Mouse (Mus musculus) heart, embryonic 13.5 days (tissue): Measurements from ENCODE around the gene Parp14. TPM values are rescaled to one million over a fixed set of nuclear protein-coding genes. Genes with fewer than 3 reads are reported as not detected.

Source experiments
- ATAC-seq: fragments of 200-750 bp; cut with Nextera tagmentation; 2 replicates; pipeline ENCODE4 v1.8.0; 2017; ENCODE audit warnings: moderate TSS enrichment; ENCODE audit not compliant: insufficient number of reproducible peaks, low FRiP score, low TSS enrichment; ENCODE audit errors: extremely low read depth
- H3K27ac ChIP-seq: fragments of 300-500 bp; sonication (generic); replicated peaks from 2 replicates; pipeline ENCODE4 v1.5.1; 2015; ENCODE audit warnings: moderate library complexity, mild to moderate bottlenecking, inconsistent platforms
- H3K27me3 ChIP-seq: fragments of 300-500 bp; sonication (generic); replicated peaks from 2 replicates; pipeline ENCODE4 v1.6.1; 2015; ENCODE audit warnings: mild to moderate bottlenecking, inconsistent platforms
- H3K36me3 ChIP-seq: fragments of 300-500 bp; sonication (generic); 2 replicates; pipeline ENCODE4 v1.6.1; 2015; ENCODE audit warnings: mild to moderate bottlenecking, inconsistent platforms
- H3K4me1 ChIP-seq: fragments of 300-500 bp; sonication (generic); 2 replicates; pipeline ENCODE4 v1.6.1; 2015; ENCODE audit warnings: inconsistent platforms
- H3K4me2 ChIP-seq: fragments of 300-500 bp; sonication (generic); 2 replicates; pipeline ENCODE4 v1.6.1; 2015; ENCODE audit warnings: inconsistent platforms, mild to moderate bottlenecking, moderate library complexity
- H3K4me3 ChIP-seq: fragments of 300-500 bp; sonication (generic); 2 replicates; pipeline ENCODE4 v1.5.1; 2015; ENCODE audit warnings: moderate library complexity, mild to moderate bottlenecking, inconsistent platforms
- H3K9ac ChIP-seq: fragments of 300-500 bp; sonication (generic); 2 replicates; pipeline ENCODE4 v1.6.1; 2015; ENCODE audit warnings: inconsistent platforms, mild to moderate bottlenecking, moderate library complexity
- H3K9me3 ChIP-seq: fragments of 300-500 bp; sonication (generic); 2 replicates; pipeline ENCODE4 v1.6.1; 2016; ENCODE audit warnings: inconsistent platforms
- WGBS: fragments of 180-500 bp; shearing (Covaris S2); methylation state at CpG from one replicate; pipeline ENCODE4 v1.1.7; 2015; ENCODE audit warnings: mixed read lengths; 5-methylcytosine and 5-hydroxymethylcytosine counted together
- polyA plus RNA-seq: library from polyadenylated mRNA; unstranded; fragments of >200 nt; fragmentation: Nextera tagmentation; extraction: Ambion mirVana; gene quantifications from 2 replicates; pipeline ENCODE4 v1.2.1, GENCODE M21; 2015

Parp14 gene
- polyA plus RNA-seq = 0.75 and 0.80 TPM in 2 replicates

- H3K27me3 ChIP-seq = peaks cover 34% of the 10 kb centered on the region
- peak within 1 kb of the TSS; percentile 83 for H3K4me3 ChIP-seq
- peaks cover 13% of the 10 kb centered on the region for H3K4me1 ChIP-seq
- 1% methylated on average over 38 of the region's 38 CpGs for WGBS
- H3K27ac ChIP-seq = no peak within 1 kb of the TSS
- H3K36me3 ChIP-seq = no peaks in the 10 kb centered on the region
- no peaks in the 10 kb centered on the region for H3K9me3 ChIP-seq
- peak within 1 kb of the TSS; percentile 91 for H3K4me2 ChIP-seq
- ATAC-seq = no peak
- H3K9ac ChIP-seq = peak within 1 kb of the TSS; percentile 87
Observed at GRCm38 (mm10) chr16:35871048-35871851, at the start of gene Parp14. TSS of gene Parp14 (minus strand) at chr16:35871544.

GRCm38 (mm10) chr16:35918721-35919543 is 47.6 kb upstream of the Parp14 start:
- Histone ChIP-seq H3K36me3 (no peaks in the 10 kb centered on the region), H3K4me3 (no peak overlapping the region), H3K27ac (no peak overlapping the region), H3K4me2 (no peak overlapping the region), H3K9me3 (no peaks in the 10 kb centered on the region), H3K27me3 (no peaks in the 10 kb centered on the region), H3K9ac (no peak overlapping the region), H3K4me1 (peaks cover 9% of the 10 kb centered on the region)
- 73% methylated on average over 6 of the region's 6 CpGs for WGBS
- ATAC-seq = no peak

GRCm38 (mm10) chr16:35914301-35914700 is 43.0 kb upstream of the Parp14 start:
- 60% methylated on average over 5 of the region's 5 CpGs for WGBS
- peaks cover 15% of the 10 kb centered on the region for H3K4me1 ChIP-seq

GRCm38 (mm10) chr16:35913526-35913925 is 42.2 kb upstream of the Parp14 start:
- WGBS = 63% methylated on average over 1 of the region's 1 CpGs
- 0 out of 2 replicates have a peak, but pooled peaks cover 4% of the 10 kb centered on the region for H3K9me3 ChIP-seq
- peaks cover 15% of the 10 kb centered on the region for H3K4me1 ChIP-seq
- no peak overlapping the region for H3K27ac ChIP-seq
- H3K4me2 ChIP-seq = no peak overlapping the region
- no peaks in the 10 kb centered on the region for H3K27me3 ChIP-seq
- ATAC-seq = no peak
- H3K36me3 ChIP-seq = no peaks in the 10 kb centered on the region
- no peak overlapping the region for H3K4me3 ChIP-seq
- H3K9ac ChIP-seq = no peak overlapping the region

More at GRCm38 (mm10) chr16:35914301-35914700, 43.0 kb upstream of the Parp14 start:
- Histone ChIP-seq H3K4me2 (no peak overlapping the region), H3K27me3 (no peaks in the 10 kb centered on the region), H3K9ac (no peak overlapping the region), H3K36me3 (no peaks in the 10 kb centered on the region), H3K4me3 (no peak overlapping the region), H3K9me3 (0 out of 2 replicates have a peak, but pooled peaks cover 4% of the 10 kb centered on the region), H3K27ac (no peak overlapping the region)
- ATAC-seq = no peak

GRCm38 (mm10) chr16:35911449-35911848 is 40.1 kb upstream of the Parp14 start:
- Histone ChIP-seq H3K4me1 (peaks cover 22% of the 10 kb centered on the region), H3K27me3 (no peaks in the 10 kb centered on the region), H3K9me3 (0 out of 2 replicates have a peak, but pooled peaks cover 4% of the 10 kb centered on the region), H3K4me2 (no peak overlapping the region), H3K9ac (no peak overlapping the region), H3K36me3 (no peaks in the 10 kb centered on the region), H3K27ac (no peak overlapping the region), H3K4me3 (no peak overlapping the region)
- WGBS = 36% methylated on average over 3 of the region's 3 CpGs
- no peak for ATAC-seq

- H3K9ac ChIP-seq = no peak overlapping the region
- H3K4me2 ChIP-seq = no peak overlapping the region
- peak overlapping the region; percentile 29; the same call in 1 of the 2 replicates for H3K27ac ChIP-seq
- 50% methylated on average over 4 of the region's 4 CpGs for WGBS
- H3K4me1 ChIP-seq = peaks cover 13% of the 10 kb centered on the region; the same call in 1 of the 2 replicates
- H3K36me3 ChIP-seq = no peaks in the 10 kb centered on the region
- H3K9me3 ChIP-seq = 0 out of 2 replicates have a peak, but pooled peaks cover 4% of the 10 kb centered on the region
- H3K4me3 ChIP-seq = no peak overlapping the region
- no peaks in the 10 kb centered on the region for H3K27me3 ChIP-seq
- no peak for ATAC-seq
Observed at GRCm38 (mm10) chr16:35907432-35908201, 36.3 kb upstream of the Parp14 start.

GRCm38 (mm10) chr16:35906887-35907286 is 35.5 kb upstream of the Parp14 start:
- Histone ChIP-seq H3K36me3 (no peaks in the 10 kb centered on the region), H3K9ac (no peak overlapping the region), H3K27me3 (no peaks in the 10 kb centered on the region), H3K27ac (no peak overlapping the region), H3K4me2 (no peak overlapping the region), H3K9me3 (0 out of 2 replicates have a peak, but pooled peaks cover 4% of the 10 kb centered on the region), H3K4me3 (no peak overlapping the region), H3K4me1 (peaks cover 13% of the 10 kb centered on the region; the same call in 1 of the 2 replicates)
- 73% methylated on average over 7 of the region's 7 CpGs for WGBS
- no peak for ATAC-seq

- H3K4me2 ChIP-seq = no peak overlapping the region
- H3K27me3 ChIP-seq = no peaks in the 10 kb centered on the region
- H3K27ac ChIP-seq = no peak overlapping the region
- ATAC-seq = no peak
- no peak overlapping the region for H3K9ac ChIP-seq
- WGBS = 58% methylated on average over 6 of the region's 6 CpGs
- no peak overlapping the region for H3K4me3 ChIP-seq
- 0 out of 2 replicates have a peak, but pooled peaks cover 4% of the 10 kb centered on the region for H3K9me3 ChIP-seq
- H3K36me3 ChIP-seq = no peaks in the 10 kb centered on the region
- peaks cover 7% of the 10 kb centered on the region; the same call in 1 of the 2 replicates for H3K4me1 ChIP-seq
Observed at GRCm38 (mm10) chr16:35905819-35906485, 34.6 kb upstream of the Parp14 start.

GRCm38 (mm10) chr16:35905355-35905754 is 34.0 kb upstream of the Parp14 start:
- Histone ChIP-seq H3K27me3 (no peaks in the 10 kb centered on the region), H3K9ac (no peak overlapping the region), H3K4me1 (peaks cover 7% of the 10 kb centered on the region; the same call in 1 of the 2 replicates), H3K4me2 (no peak overlapping the region), H3K9me3 (0 out of 2 replicates have a peak, but pooled peaks cover 4% of the 10 kb centered on the region), H3K27ac (no peak overlapping the region), H3K4me3 (no peak overlapping the region), H3K36me3 (no peaks in the 10 kb centered on the region)
- WGBS = 90% methylated on average over 3 of the region's 3 CpGs
- no peak for ATAC-seq

- H3K4me3 ChIP-seq = no peak overlapping the region
- no peak overlapping the region for H3K9ac ChIP-seq
- no peaks in the 10 kb centered on the region for H3K36me3 ChIP-seq
- no peak overlapping the region for H3K27ac ChIP-seq
- no peaks in the 10 kb centered on the region for H3K27me3 ChIP-seq
- WGBS = 59% methylated on average over 4 of the region's 4 CpGs
- H3K9me3 ChIP-seq = no peaks in the 10 kb centered on the region
- peaks cover 7% of the 10 kb centered on the region; the same call in 1 of the 2 replicates for H3K4me1 ChIP-seq
- no peak overlapping the region for H3K4me2 ChIP-seq
- ATAC-seq = no peak
Observed at GRCm38 (mm10) chr16:35904121-35904736, 32.9 kb upstream of the Parp14 start.
